Mouse (Mus musculus) left cerebral cortex, postnatal 14 days (tissue): ENCODE results near the gene Cdk18. TPM values are rescaled to one million over a fixed set of nuclear protein-coding genes. Genes with fewer than 3 reads are reported as not detected.
A peak's percentile ranks its signal among the peaks of the same experiment; 100 is the strongest.
"Not testable (repeated sequence)": the region's sequence is repeated elsewhere in the genome, so short reads cannot be mapped to it uniquely, and the experiment has no call there.

Source experiments
- DNase-seq, 2 experiments: peaks; one replicate each; pipeline ENCODE4 v3.0.0; 2021 to 2022; ENCODE audit warnings: low spot score in 2 of 2, mixed read lengths in 1 of 2
- intact Hi-C: fragments of 180-260 bp; cut with DNase I; formaldehyde crosslinking; loops from one replicate; pipeline ENCODE4 v1.15.1; 2025
- long read RNA-seq, 2 experiments: library from polyadenylated mRNA; stranded (forward); transcript quantifications; one replicate each; pipeline ENCODE4 v2.0.0; 2021
- total RNA-seq, 2 experiments: library from RNA; stranded (reverse); gene quantifications; 2 replicates each; pipeline ENCODE4 v1.2.3; 2021

The Cdk18 gene
- 10 to 100 TPM; 17.0 to 28.3 TPM for total RNA-seq
- long read RNA-seq, experiment 1, full-length matches to known transcripts, result 8 of 21 reads
- long read RNA-seq, experiment 1, partial matches to known transcripts, result 6 of 21 reads
- long read RNA-seq, experiment 1, other reads (novel, unspliced or antisense), result 7 of 21 reads
- long read RNA-seq, experiment 2, full-length matches to known transcripts, result 4 of 9 reads
- long read RNA-seq, experiment 2, partial matches to known transcripts, result 1 of 9 reads
- long read RNA-seq, experiment 2, other reads (novel, unspliced or antisense), result 4 of 9 reads

DNA sequence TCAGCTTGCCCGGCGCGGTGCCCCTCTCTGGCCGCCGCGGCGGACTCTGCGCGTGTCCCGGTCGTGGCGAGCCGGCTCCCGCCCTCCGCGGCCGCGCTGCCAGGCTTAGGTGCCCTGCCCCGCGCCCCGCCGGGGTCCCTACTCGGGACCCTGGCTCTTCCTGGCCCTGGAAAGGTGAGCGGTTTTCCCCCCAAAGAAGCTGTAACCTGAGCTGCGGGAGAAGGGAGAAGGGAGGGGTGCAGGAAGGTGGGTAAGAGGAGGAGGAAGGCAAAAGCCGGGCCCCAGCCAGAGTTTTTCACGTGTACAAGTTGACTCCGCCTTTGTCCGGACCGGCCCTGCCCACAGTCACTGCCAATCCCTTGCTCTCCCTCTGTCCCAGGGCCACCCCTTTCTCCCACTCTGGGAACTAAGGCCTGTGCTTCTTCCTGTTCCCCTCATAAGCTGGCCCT, at the start of gene Cdk18:
TSS of gene Cdk18 (minus strand) at position 269 of the 449 bp plus-strand sequence.
- DNase-seq, result no peak
- intact Hi-C loops, result no loop called here

DNA sequence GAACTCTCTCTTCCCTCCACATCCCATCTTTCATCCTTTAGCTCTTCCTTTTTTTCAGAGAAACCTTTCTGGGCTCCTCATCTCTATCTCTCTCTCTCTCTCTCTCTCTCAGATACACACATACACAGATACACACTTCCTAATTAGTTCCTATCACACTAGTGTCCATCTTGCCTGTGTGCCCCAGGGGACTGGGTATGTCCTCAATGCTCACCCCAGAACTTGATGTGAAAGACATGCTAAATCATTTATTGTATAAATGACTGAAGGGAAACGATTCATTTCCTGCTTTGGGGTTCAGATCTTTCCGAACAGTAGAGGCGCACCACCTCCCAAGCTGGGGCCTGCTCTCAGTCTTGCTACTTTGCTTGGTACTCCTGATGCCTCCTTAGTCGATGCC, 49.7 kb upstream of the Cdk18 start:
- no peak for DNase-seq
- intact Hi-C loops, result no loop called here

DNA sequence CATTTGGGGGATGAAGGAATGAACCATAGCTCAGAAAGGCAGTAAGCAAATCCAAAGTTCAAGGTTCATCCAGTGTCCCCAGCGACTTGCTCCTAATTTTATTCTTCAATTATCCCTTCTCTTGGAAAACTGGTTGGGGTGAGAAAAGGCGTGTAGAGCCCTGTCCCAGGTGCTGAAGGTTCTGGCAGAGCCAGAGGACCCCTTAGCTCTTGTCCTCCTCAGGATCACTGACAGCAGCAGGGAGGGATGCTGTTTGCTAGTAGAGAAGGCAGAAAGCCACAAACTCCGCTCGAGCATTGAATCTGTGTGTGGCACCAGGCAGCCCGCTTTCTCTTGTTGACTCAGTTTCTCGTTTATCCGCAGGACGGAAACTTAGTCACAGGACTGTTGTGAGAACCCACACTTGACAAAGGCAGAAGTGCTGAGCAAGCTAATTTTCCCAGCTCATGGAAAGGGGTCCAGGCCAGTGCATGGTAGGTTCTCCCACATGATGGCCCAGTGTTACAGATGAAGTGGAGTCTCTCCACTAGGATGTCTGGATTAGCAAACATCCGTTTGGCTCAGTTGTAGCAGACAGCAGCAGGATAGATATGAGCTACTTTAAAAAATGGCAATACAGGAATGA, 49.1 kb upstream of the Cdk18 start:
- intact Hi-C loops, result no loop called here
- no peak for DNase-seq

- DNase-seq, result no peak
Measured at GRCm38 (mm10) chr1:132186303-132186702, 46.8 kb upstream of the Cdk18 start.

DNA sequence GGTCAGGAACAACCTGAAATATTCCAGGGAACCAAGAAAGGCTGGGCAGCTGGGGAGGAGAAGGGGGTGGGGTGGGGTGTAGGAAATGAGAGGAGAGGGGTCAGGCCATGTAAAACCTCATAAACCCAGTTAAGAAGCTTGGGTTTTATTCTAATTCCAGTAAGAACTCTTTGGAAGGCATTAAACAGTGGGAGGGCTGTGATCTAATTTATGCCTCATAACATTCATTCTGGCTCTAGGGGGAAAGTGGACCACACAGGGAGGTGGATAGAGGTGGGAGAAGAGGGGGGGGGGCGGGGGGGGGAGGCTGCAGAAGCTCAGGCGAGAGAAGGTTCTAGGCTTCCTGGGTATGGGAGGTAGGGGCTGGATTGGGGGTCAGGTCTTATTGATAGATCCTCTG, 32.1 kb upstream of the Cdk18 start:
- DNase-seq, result no peak
- intact Hi-C loops, result no loop called here

More at GRCm38 (mm10) chr1:132186303-132186702, 46.8 kb upstream of the Cdk18 start:
- intact Hi-C loops, result no loop called here

DNA sequence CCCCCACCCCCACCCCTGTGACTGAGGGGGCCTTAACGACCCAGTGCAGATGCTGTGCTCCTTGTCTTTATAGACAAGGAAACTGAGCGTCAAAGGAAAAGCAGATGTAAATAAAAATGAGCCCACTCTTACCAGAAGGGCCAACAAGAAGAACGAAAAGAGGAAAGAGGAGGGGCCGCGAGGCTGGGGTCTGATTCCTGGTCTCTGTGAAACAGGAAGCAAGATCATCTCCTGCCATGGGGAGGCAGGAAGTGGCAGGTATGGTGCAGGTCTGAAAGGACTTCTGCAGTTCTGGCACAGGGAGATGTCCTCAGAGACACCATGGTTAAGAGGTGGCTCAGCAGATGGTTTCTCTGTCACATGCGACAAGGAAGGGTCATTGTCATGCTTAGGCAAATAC, 31.2 kb upstream of the Cdk18 start:
- intact Hi-C loops, result no loop called here
- no peak for DNase-seq

- intact Hi-C loops, result no loop called here
- no peak for DNase-seq
Measured at GRCm38 (mm10) chr1:132168115-132168767, 28.8 kb upstream of the Cdk18 start.

DNA sequence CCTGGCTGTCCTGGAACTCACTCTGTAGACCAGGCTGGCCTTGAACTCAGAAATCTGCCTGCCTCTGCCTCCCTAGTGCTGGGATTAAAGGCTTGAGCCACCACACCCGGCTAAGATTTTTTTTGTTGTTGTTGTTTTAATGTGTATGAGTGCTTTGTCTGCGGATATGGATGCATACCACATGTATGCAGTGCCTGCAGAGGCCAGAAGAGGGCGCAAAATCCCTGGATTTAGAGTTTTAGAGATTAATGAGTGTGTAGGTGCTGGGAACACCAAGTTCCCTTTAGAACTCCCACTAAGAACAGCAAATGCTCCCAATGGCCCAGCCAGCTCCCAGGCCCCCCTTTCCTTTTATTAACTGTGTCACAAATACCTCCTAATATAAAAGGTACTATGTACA, 26.4 kb upstream of the Cdk18 start:
- no peak for DNase-seq
- intact Hi-C loops, result no loop called here

- DNase-seq, result no peak
Measured at GRCm38 (mm10) chr1:132164780-132165518, 25.5 kb upstream of the Cdk18 start.

DNA sequence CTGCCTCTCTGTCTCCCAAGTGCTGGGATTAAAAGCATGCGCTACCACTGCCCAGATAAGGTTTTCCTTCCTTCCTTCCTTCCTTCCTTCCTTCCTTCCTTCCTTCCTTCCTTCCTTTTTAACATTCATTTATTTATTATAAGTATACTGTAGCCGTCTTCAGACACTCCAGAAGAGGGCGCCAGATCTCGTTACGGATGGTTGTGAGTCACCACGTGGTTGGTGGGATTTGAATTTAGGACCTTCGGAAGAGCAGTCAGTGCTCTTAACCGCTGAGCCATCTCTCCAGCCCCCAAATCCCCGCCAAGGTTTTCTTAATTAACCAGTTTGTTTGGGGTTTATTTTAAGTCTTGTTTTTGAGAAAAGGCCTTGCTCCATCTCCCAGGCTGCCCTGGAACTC, 23.1 kb upstream of the Cdk18 start:
- DNase-seq, intact Hi-C loops: not testable (repeated sequence)

More at GRCm38 (mm10) chr1:132164780-132165518, 25.5 kb upstream of the Cdk18 start:
- intact Hi-C loops, result no loop called here

DNA sequence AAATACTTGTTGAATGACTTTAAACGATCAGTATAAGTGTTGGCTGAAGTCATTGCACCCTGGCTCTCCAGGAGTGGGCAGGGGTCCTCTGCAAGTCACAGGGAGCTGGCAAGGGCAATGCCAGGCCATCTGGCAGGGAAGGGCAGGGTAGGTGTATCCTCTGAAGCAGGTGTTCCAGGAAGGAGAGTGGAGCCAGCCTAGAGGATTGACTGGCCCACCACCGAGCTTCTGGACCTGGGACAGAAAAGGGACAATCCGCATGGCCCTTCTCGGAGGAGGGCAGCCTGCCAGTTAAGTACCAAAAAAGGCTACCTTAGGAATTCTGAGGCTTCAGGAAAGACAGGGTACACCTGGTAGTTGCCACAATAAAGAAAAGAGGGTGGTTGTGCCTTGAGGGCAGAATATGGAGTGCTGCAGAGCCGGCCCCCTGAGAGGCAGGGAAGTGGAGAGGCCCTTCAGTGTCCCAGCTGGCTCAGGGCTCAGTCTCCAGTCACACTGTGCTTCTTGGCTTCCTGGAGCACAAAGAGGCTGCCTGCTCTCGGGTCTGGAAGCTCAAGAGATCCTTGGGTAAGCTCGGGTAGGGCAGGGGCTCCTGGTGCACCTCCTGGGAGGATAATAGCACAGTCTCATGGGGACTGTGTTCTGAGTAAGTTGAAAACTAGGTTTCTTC, 21.9 kb upstream of the Cdk18 start:
- intact Hi-C loops, result no loop called here
- DNase-seq, result no peak

DNA sequence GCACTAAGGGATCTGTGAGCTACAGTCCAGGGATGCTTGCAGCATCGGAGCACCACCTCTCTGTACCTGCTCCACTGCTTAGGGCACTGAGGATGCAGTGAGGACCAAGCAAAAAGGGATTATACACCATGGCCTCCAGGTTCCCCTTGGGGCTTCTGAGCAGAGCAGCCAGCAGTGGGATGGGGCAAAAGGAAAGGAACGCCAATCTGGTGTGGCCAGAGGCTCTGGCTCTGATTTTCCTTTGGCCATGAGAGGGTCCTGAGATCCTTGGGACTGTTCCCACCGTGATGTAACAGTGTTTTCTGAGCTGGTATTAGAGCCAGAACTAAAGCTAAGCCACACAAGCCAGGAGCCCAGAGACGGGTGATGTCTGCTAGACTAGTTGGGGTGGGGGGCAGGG, 20.2 kb upstream of the Cdk18 start:
- DNase-seq, result no peak

GRCm38 (mm10) chr1:132158741-132159140, 19.3 kb upstream of the Cdk18 start:
- intact Hi-C loops, result loop anchor here (5.0 kb wide), 3 partner anchors 34 to 199 kb away; partner anchors contain the start of genes AC124108.1 and Lemd1
- no peak for DNase-seq

More for the DNA sequence above, 20.2 kb upstream of the Cdk18 start:
- intact Hi-C loops, result loop anchor here (5.0 kb wide), 3 partner anchors 33 to 198 kb away; partner anchors contain the start of genes AC124108.1 and Lemd1

DNA sequence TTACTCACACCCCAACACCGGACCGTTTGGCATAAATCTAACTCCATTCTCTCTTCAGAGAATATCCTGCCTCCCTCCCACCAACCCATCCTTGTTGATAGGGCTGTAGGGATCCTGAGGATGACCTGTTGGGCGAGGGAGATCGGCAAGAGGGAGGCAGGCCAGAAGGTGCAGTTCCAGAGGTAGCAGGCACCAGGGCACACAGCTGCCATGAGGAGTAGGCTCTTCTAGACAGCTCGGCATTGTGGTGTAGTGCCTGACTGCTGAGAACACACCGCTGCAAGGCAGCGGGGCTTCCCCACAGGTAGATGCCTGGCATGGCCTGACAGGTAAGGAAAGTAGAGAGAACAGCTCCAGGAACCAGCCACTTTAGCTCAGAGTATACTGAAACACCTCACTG, 18.3 kb upstream of the Cdk18 start:
- no peak for DNase-seq
- intact Hi-C loops, result loop anchor here (2.0 to 5.0 kb wide), 4 partner anchors 34 to 199 kb away; partner anchors contain the start of genes AC124108.1 and Lemd1

DNA sequence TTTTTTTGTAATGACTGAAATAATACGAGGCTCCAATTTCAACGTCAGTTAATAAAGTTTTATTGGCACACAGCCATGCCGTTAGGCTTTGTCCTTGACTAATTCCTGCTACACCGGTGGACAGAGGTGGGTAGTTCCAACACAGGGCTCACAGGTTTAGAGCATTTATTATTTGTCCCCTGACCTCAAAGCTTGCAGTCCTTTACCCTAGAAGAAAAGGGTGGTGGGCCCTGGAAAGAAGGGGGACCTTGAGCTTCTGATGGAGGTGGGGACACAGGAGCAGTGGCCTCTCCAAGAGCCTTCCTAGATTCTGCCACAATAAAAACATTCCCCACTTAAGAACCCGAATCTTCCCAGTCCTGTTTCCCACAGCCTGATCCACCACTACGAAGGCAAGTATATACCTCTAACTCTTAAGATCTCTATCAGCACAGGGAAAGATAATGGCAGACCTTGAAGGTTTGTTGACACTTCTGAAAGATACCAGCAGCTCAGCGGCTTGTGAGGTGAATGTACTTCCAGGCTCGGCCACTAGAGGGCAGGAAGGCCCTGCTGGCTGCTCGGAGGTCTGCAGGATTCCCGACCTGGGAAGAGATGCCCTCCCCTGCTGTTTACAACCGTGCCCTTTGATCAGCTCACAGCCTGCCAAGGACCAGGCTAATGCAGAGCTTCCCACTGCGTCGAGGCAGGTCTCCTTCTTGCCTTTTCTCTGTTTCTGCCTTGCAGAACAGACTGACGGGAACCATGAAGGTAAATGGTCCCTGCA, 17.7 kb upstream of the Cdk18 start:
- intact Hi-C loops, result loop anchor here (2.0 to 5.0 kb wide), 4 partner anchors 35 to 200 kb away; partner anchors contain the start of genes AC124108.1 and Lemd1
- peak; percentile 86 to 94 for DNase-seq

GRCm38 (mm10) chr1:132155737-132156136, 16.3 kb upstream of the Cdk18 start:
- peak; percentile 84 for DNase-seq
- intact Hi-C loops, result loop anchor here (1.0 to 5.0 kb wide), 5 partner anchors 34 to 202 kb away; partner anchors contain the start of genes AC124108.1 and Lemd1

GRCm38 (mm10) chr1:132153691-132154090, 14.2 kb upstream of the Cdk18 start:
- intact Hi-C loops, result no loop called here

DNA sequence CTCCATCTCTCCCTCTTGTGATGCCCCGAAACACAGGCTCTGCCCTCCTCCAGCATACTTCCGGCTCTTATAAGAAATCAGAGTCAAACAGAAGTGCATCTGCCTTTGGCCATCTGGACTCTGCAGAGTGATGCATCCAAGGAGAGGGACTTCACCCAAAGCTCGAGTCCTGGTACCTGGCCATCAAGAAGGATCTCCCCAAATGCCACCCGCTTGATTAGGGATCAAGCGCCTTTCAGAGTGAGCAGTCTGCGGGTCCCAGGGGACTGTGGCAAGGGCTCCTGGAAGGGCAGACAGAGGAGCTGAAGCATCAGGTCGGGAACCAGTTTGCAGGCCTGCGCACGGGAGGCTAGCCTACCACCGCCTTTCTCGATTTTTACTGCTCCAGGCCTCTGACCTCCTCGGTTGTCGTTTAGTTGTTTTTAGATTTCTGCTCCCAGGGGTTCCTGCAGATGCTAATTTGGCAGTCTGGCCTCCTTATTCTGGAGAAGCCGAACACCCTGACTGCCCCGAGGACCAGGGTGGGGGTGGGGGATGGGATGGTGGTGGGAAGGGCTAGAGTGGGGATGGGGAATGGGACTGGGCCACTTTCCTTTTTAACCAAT, 13.7 kb upstream of the Cdk18 start:
- DNase-seq, result no peak
- intact Hi-C loops, result no loop called here

More at GRCm38 (mm10) chr1:132153691-132154090, 14.2 kb upstream of the Cdk18 start:
- DNase-seq, result no peak
